Mouse (Mus musculus) hindbrain, postnatal 0 days (tissue): Measurements from ENCODE around the gene Rundc3a. TPM values are rescaled to one million over a fixed set of nuclear protein-coding genes. Genes with fewer than 3 reads are reported as not detected.
"Not testable (repeated sequence)": the region's sequence is repeated elsewhere in the genome, so short reads cannot be mapped to it uniquely, and the experiment has no call there.

Experiments
- ATAC-seq: fragments of 200-750 bp; cut with Nextera tagmentation; 2 replicates; pipeline ENCODE4 v1.8.0; 2017; ENCODE audit warnings: mild to moderate bottlenecking, moderate TSS enrichment, moderate library complexity
- DNase-seq: peaks from one replicate; pipeline ENCODE4 v3.0.0-alpha.2; 2015; ENCODE audit warnings: low spot score
- H3K27ac ChIP-seq: fragments of 300-500 bp; sonication (generic); 2 replicates; pipeline ENCODE4 v1.5.1; 2014; ENCODE audit warnings: mild to moderate bottlenecking
- H3K27me3 ChIP-seq: fragments of 300-500 bp; sonication (generic); 2 replicates; pipeline ENCODE4 v1.6.1; 2014; ENCODE audit warnings: low read length, mixed read lengths; ENCODE audit not compliant: insufficient read depth
- H3K36me3 ChIP-seq: fragments of 300-500 bp; sonication (generic); 2 replicates; pipeline ENCODE4 v1.6.1; 2014; ENCODE audit warnings: low read length, mixed read lengths; ENCODE audit not compliant: insufficient read depth
- H3K4me1 ChIP-seq: fragments of 300-500 bp; sonication (generic); 2 replicates; pipeline ENCODE4 v1.6.1; 2014; ENCODE audit warnings: antibody characterized with exemption, low read length, mixed read lengths; ENCODE audit not compliant: insufficient read depth
- H3K4me2 ChIP-seq: fragments of 300-500 bp; sonication (generic); 2 replicates; pipeline ENCODE4 v1.6.1; 2014; ENCODE audit warnings: low read depth, mild to moderate bottlenecking, low read length, moderate library complexity, mixed read lengths
- H3K4me3 ChIP-seq: fragments of 300-500 bp; sonication (generic); 2 replicates; pipeline ENCODE4 v1.5.1; 2014; ENCODE audit warnings: low read length
- H3K9ac ChIP-seq: fragments of 300-500 bp; sonication (generic); replicated peaks from 2 replicates; pipeline ENCODE4 v1.6.1; 2014; ENCODE audit warnings: mild to moderate bottlenecking, low read length, moderate library complexity, mixed read lengths
- H3K9me3 ChIP-seq: fragments of 300-500 bp; sonication (generic); 2 replicates; pipeline ENCODE4 v1.6.1; 2016; ENCODE audit warnings: low read length, mixed read lengths
- CTCF ChIP-seq: IDR thresholded peaks from 2 replicates; pipeline ENCODE4 v1.5.1; 2016; ENCODE audit warnings: antibody characterized with exemption, control low read depth, low read depth
- WGBS: fragments of 180-500 bp; shearing (Covaris S2); extraction: QIAGEN DNeasy Blood & Tissue Kit; methylation state at CpG from one replicate; pipeline ENCODE4 v1.1.7; 2014; 5-methylcytosine and 5-hydroxymethylcytosine counted together
- polyA plus RNA-seq: library from polyadenylated mRNA; unstranded; fragments of >200 nt; fragmentation: Nextera tagmentation; extraction: Ambion mirVana; gene quantifications from 2 replicates; pipeline ENCODE4 v1.2.1, GENCODE M21; 2015
- total RNA-seq: library from RNA; depleted of rRNA; stranded (reverse); fragments of >200 nt; gene quantifications from 2 replicates; pipeline ENCODE4 v1.2.3, GENCODE M21; 2014

Gene Rundc3a
- total and polyA plus RNA-seq, 2 experiments from 2014 or later, result 114 to 310 TPM

GRCm38 (mm10) chr11:102358365-102358764 is 34.8 kb upstream of the Rundc3a start:
- no peak overlapping the region for H3K4me2 ChIP-seq
- WGBS, result 74% methylated on average over 10 of the region's 10 CpGs
- no peaks in the 10 kb centered on the region for H3K4me1 ChIP-seq
- H3K27me3 ChIP-seq, result no peaks in the 10 kb centered on the region
- H3K9me3 ChIP-seq, result no peaks in the 10 kb centered on the region
- no peak for TF ChIP-seq CTCF
- ATAC-seq (no peak), DNase-seq (no peak)
- no peak overlapping the region for H3K9ac ChIP-seq
- H3K36me3 ChIP-seq, result no peaks in the 10 kb centered on the region
- no peak overlapping the region for H3K4me3 ChIP-seq
- no peak overlapping the region for H3K27ac ChIP-seq

GRCm38 (mm10) chr11:102361776-102362495 is 31.3 kb upstream of the Rundc3a start:
- WGBS, result 84% methylated on average over 8 of the region's 8 CpGs
- Histone ChIP-seq H3K4me3 (no peak overlapping the region), H3K4me2 (no peak overlapping the region), H3K9ac (no peak overlapping the region), H3K27me3 (no peaks in the 10 kb centered on the region), H3K36me3 (no peaks in the 10 kb centered on the region), H3K27ac (no peak overlapping the region), H3K4me1 (no peaks in the 10 kb centered on the region), H3K9me3 (no peaks in the 10 kb centered on the region)
- no peak for DNase-seq
- TF ChIP-seq CTCF, result no peak
- ATAC-seq, result no peak

GRCm38 (mm10) chr11:102363623-102364022 is 29.6 kb upstream of the Rundc3a start:
- 60% methylated on average over 2 of the region's 2 CpGs for WGBS
- H3K4me3 ChIP-seq, result no peak overlapping the region
- no peaks in the 10 kb centered on the region for H3K9me3 ChIP-seq
- H3K4me1 ChIP-seq, result no peaks in the 10 kb centered on the region
- H3K4me2 ChIP-seq, result no peak overlapping the region
- no peak for TF ChIP-seq CTCF
- no peak for ATAC-seq
- DNase-seq, result no peak
- H3K27ac ChIP-seq, result no peak overlapping the region
- no peaks in the 10 kb centered on the region for H3K27me3 ChIP-seq
- H3K9ac ChIP-seq, result no peak overlapping the region
- no peaks in the 10 kb centered on the region for H3K36me3 ChIP-seq

- Histone ChIP-seq H3K4me3 (no peak overlapping the region), H3K9ac (no peak overlapping the region), H3K36me3 (no peaks in the 10 kb centered on the region), H3K9me3 (no peaks in the 10 kb centered on the region), H3K4me1 (no peaks in the 10 kb centered on the region), H3K27ac (no peak overlapping the region), H3K27me3 (no peaks in the 10 kb centered on the region), H3K4me2 (no peak overlapping the region)
- no peak for DNase-seq
- ATAC-seq, result no peak
- WGBS, result 76% methylated on average over 14 of the region's 14 CpGs
- TF ChIP-seq CTCF, result no peak
These were observed 28.4 kb upstream of the Rundc3a start for GRCm38 (mm10) chr11:102364570-102365371.

GRCm38 (mm10) chr11:102365699-102366098 is 27.5 kb upstream of the Rundc3a start:
- H3K27me3 ChIP-seq, result no peaks in the 10 kb centered on the region
- WGBS, result 45% methylated on average over 4 of the region's 4 CpGs
- no peak for ATAC-seq
- H3K36me3 ChIP-seq, result no peaks in the 10 kb centered on the region
- TF ChIP-seq CTCF, result no peak
- no peaks in the 10 kb centered on the region for H3K9me3 ChIP-seq
- H3K4me2 ChIP-seq, result no peak overlapping the region
- H3K4me3 ChIP-seq, result no peak overlapping the region
- no peak overlapping the region for H3K27ac ChIP-seq
- no peak overlapping the region for H3K9ac ChIP-seq
- no peak for DNase-seq
- no peaks in the 10 kb centered on the region for H3K4me1 ChIP-seq

GRCm38 (mm10) chr11:102366103-102366502 is 27.1 kb upstream of the Rundc3a start, which contains the start of gene Slc4a1:
Slc4a1 (minus strand) TSS chr11:102366203.
- not testable (repeated sequence) for H3K9me3 ChIP-seq, H3K36me3 ChIP-seq, DNase-seq, ATAC-seq, H3K4me3 ChIP-seq, H3K27ac ChIP-seq, H3K9ac ChIP-seq, H3K4me2 ChIP-seq, H3K4me1 ChIP-seq, H3K27me3 ChIP-seq
- 85% methylated on average over 7 of the region's 8 CpGs for WGBS
